Mouse (Mus musculus): Measurements from ENCODE around the gene Stub1. TPM values are rescaled to one million over a fixed set of nuclear protein-coding genes. Genes with fewer than 3 reads are reported as not detected.

Stub1 gene
- polyA plus RNA-seq, 1 experiment: 333 TPM

GRCm38 (mm10) chr17:25878611-25879180 lies 45.5 kb upstream of the Stub1 start:
- no peak for TF ChIP-seq CTCF (IDR thresholded peaks at IDR 0.05; ENCODE audit: borderline replicate concordance, insufficient read depth, low read depth, low read length)
- no peak for TF ChIP-seq POLR2A (IDR thresholded peaks at IDR 0.05; ENCODE audit: borderline replicate concordance, insufficient read depth, low read length)
- WGBS: 75% methylated on average over 19 of the region's 19 CpGs
- no peak for DNase-seq

GRCm38 (mm10) chr17:25877741-25878610 lies 44.8 kb upstream of the Stub1 start:
- DNase-seq: peak in 1 of 2 experiments; percentile 34

More at GRCm38 (mm10) chr17:25878611-25879180, 45.5 kb upstream of the Stub1 start:
- no peaks in the 10 kb centered on the region for H3K27me3 ChIP-seq (ENCODE audit: control insufficient read depth, insufficient read depth, low read length)
- peaks cover 28% of the 10 kb centered on the region for H3K4me1 ChIP-seq (ENCODE audit: control insufficient read depth, insufficient read depth, low read length)
- no peak overlapping the region for H3K27ac ChIP-seq (ENCODE audit: insufficient read depth, low read length)
- H3K4me3 ChIP-seq (replicated peaks; ENCODE audit: insufficient read depth, low read depth, low read length): no peak overlapping the region

GRCm38 (mm10) chr17:25877025-25877424 lies 43.8 kb upstream of the Stub1 start:
- DNase-seq: no peak
- Histone ChIP-seq H3K4me3 (replicated peaks; ENCODE audit: insufficient read depth, low read depth, low read length) (no peak overlapping the region), H3K27ac (ENCODE audit: insufficient read depth, low read length) (no peak overlapping the region), H3K4me1 (ENCODE audit: control insufficient read depth, insufficient read depth, low read length) (peaks cover 28% of the 10 kb centered on the region), H3K27me3 (ENCODE audit: control insufficient read depth, insufficient read depth, low read length) (no peaks in the 10 kb centered on the region)
- WGBS: 86% methylated on average over 3 of the region's 3 CpGs
- no peak for TF ChIP-seq CTCF (IDR thresholded peaks at IDR 0.05; ENCODE audit: borderline replicate concordance, insufficient read depth, low read depth, low read length)

More at GRCm38 (mm10) chr17:25877741-25878610, 44.8 kb upstream of the Stub1 start:
- H3K27ac ChIP-seq (ENCODE audit: insufficient read depth, low read length): no peak overlapping the region
- TF ChIP-seq CTCF (IDR thresholded peaks at IDR 0.05; ENCODE audit: borderline replicate concordance, insufficient read depth, low read depth, low read length) (no peak), POLR2A (IDR thresholded peaks at IDR 0.05; ENCODE audit: borderline replicate concordance, insufficient read depth, low read length) (0 out of 2 replicates have a peak, but pooled peaks have one; percentile 12)
- WGBS: 82% methylated on average over 32 of the region's 32 CpGs
- H3K4me1 ChIP-seq (ENCODE audit: control insufficient read depth, insufficient read depth, low read length): peaks cover 28% of the 10 kb centered on the region
- H3K27me3 ChIP-seq (ENCODE audit: control insufficient read depth, insufficient read depth, low read length): no peaks in the 10 kb centered on the region
- no peak overlapping the region for H3K4me3 ChIP-seq (replicated peaks; ENCODE audit: insufficient read depth, low read depth, low read length)

GRCm38 (mm10) chr17:25876347-25876915 lies 43.2 kb upstream of the Stub1 start:
- H3K27ac ChIP-seq (ENCODE audit: insufficient read depth, low read length): no peak overlapping the region
- no peaks in the 10 kb centered on the region for H3K27me3 ChIP-seq (ENCODE audit: control insufficient read depth, insufficient read depth, low read length)
- WGBS: 43% methylated on average over 10 of the region's 10 CpGs
- peaks cover 28% of the 10 kb centered on the region for H3K4me1 ChIP-seq (ENCODE audit: control insufficient read depth, insufficient read depth, low read length)
- no peak for DNase-seq
- TF ChIP-seq CTCF (IDR thresholded peaks at IDR 0.05; ENCODE audit: borderline replicate concordance, insufficient read depth, low read depth, low read length): no peak
- H3K4me3 ChIP-seq (replicated peaks; ENCODE audit: insufficient read depth, low read depth, low read length): peak overlapping the region; percentile 96

GRCm38 (mm10) chr17:25875171-25876136 lies 42.2 kb upstream of the Stub1 start:
- under 1% methylated on average over 59 of the region's 59 CpGs for WGBS
- Histone ChIP-seq H3K27me3 (ENCODE audit: control insufficient read depth, insufficient read depth, low read length) (no peaks in the 10 kb centered on the region), H3K4me1 (ENCODE audit: control insufficient read depth, insufficient read depth, low read length) (peaks cover 21% of the 10 kb centered on the region), H3K27ac (ENCODE audit: insufficient read depth, low read length) (peak overlapping the region; percentile 74), H3K4me3 (replicated peaks; ENCODE audit: insufficient read depth, low read depth, low read length) (peak overlapping the region; percentile 96)
- TF ChIP-seq POLR2A (IDR thresholded peaks at IDR 0.05; ENCODE audit: borderline replicate concordance, insufficient read depth, low read length) (peak; percentile 99), CTCF (IDR thresholded peaks at IDR 0.05; ENCODE audit: borderline replicate concordance, insufficient read depth, low read depth, low read length) (no peak)
- DNase-seq: peak; percentile 92 to 93

- peaks cover 13% of the 10 kb centered on the region for H3K4me1 ChIP-seq (ENCODE audit: control insufficient read depth, insufficient read depth, low read length)
- H3K27me3 ChIP-seq (ENCODE audit: control insufficient read depth, insufficient read depth, low read length): no peaks in the 10 kb centered on the region
- no peak for TF ChIP-seq POLR2A (IDR thresholded peaks at IDR 0.05; ENCODE audit: borderline replicate concordance, insufficient read depth, low read length)
- TF ChIP-seq CTCF (IDR thresholded peaks at IDR 0.05; ENCODE audit: borderline replicate concordance, insufficient read depth, low read depth, low read length): 0 out of 2 replicates have a peak, but pooled peaks have one; percentile 7
- H3K27ac ChIP-seq (ENCODE audit: insufficient read depth, low read length): peak within 1 kb of the TSS; percentile 74
- peak within 1 kb of the TSS; percentile 96 for H3K4me3 ChIP-seq (replicated peaks; ENCODE audit: insufficient read depth, low read depth, low read length)
- under 1% methylated on average over 25 of the region's 25 CpGs for WGBS
- peak; percentile 87 to 97 for DNase-seq
Observed at GRCm38 (mm10) chr17:25874721-25875170, 41.5 kb upstream of the Stub1 start, which contains the start of gene Mettl26. TSS of gene Mettl26 (plus strand) at chr17:25875074.

All from cerebellum, adult 2 months (tissue).